Mouse (Mus musculus): ENCODE results near the gene Paqr8. TPM values are rescaled to one million over a fixed set of nuclear protein-coding genes. Genes with fewer than 3 reads are reported as not detected.

Gene Paqr8
- total and polyA plus RNA-seq, 2 experiments from 2014 or later = 1.1 to 8.7 TPM

DNA sequence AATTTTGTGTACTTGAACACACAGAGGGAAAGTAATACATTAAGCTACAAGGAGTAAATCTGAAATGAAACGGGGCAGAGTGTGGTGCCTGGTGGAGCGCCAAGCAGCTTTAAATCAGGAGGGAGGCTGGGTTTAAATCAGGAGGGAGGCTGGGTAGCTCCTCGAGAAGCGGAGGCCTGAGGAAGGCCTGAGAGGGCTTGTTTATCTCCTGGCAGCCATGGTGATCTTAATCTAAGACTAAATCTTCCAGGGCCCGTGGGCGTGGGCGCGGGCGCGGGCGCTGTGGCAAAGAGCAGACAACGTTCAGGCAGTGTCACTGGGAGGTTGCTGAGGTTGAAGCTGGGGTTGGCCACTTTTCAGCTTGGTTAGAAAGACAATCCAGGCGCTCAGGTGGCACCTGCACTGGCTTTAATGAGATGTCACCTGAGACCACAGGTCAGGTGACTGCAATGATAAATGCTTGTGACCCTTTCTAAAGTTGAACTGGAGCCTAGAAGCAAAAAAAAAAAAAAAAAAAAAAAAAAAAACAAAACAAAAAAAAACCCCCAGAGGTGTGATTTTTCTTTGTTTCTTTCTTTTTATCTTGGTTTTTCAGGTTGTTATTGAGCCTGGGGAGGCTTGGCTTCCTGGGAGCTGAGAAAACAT, 22.2 kb downstream of the Paqr8 start:
- H3K36me3 ChIP-seq (replicated peaks; ENCODE audit: control insufficient read depth, insufficient read depth, low read length) = no peaks in the 10 kb centered on the region
- DNase-seq (ENCODE audit: low spot score) (no peak), ATAC-seq (ENCODE audit: insufficient read depth, low read depth) (no peak)
- TF ChIP-seq EP300 (IDR thresholded peaks at IDR 0.05; ENCODE audit: low read depth) (no peak), CTCF (IDR thresholded peaks at IDR 0.05; ENCODE audit: low read depth) (no peak)
- no peaks in the 10 kb centered on the region for H3K4me1 ChIP-seq (ENCODE audit: control insufficient read depth, insufficient read depth)
- no peak overlapping the region for H3K9ac ChIP-seq (replicated peaks; ENCODE audit: low read depth, low read length)
- H3K9me3 ChIP-seq (replicated peaks; ENCODE audit: control insufficient read depth, low read length) = no peaks in the 10 kb centered on the region
- no peak overlapping the region for H3K4me3 ChIP-seq (ENCODE audit: low read depth, low read length)
- H3K27me3 ChIP-seq (ENCODE audit: control insufficient read depth, insufficient read depth, low read length) = no peaks in the 10 kb centered on the region
- WGBS = 63% methylated on average over 13 of the region's 13 CpGs
- no peak overlapping the region for H3K4me2 ChIP-seq (ENCODE audit: low read depth, low read length)
- H3K27ac ChIP-seq (ENCODE audit: low read depth) = no peak overlapping the region

DNA sequence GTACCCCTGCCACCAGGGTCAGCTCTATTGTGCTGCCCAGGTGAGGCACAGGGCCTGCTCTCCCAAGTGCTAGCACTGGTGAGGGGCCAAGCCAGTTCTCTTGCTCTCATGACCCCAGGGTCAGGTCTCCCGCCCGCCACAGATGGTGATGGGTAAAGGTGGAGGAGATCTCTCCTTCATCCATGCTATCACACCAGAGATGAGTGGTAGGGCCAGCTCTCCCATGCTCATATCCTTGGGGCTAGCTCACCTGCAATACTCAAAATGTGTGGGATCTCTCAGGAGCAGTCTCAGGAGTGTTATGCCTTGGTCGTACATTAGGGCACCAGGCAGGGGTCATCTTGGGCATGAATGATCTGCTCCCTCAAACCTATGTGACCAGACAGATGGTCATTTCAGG, 24.4 kb downstream of the Paqr8 start:
- Histone ChIP-seq H3K9ac (replicated peaks; ENCODE audit: low read depth, low read length) (no peak overlapping the region), H3K27me3 (ENCODE audit: control insufficient read depth, insufficient read depth, low read length) (no peaks in the 10 kb centered on the region), H3K36me3 (replicated peaks; ENCODE audit: control insufficient read depth, insufficient read depth, low read length) (no peaks in the 10 kb centered on the region), H3K9me3 (replicated peaks; ENCODE audit: control insufficient read depth, low read length) (no peaks in the 10 kb centered on the region), H3K4me2 (ENCODE audit: low read depth, low read length) (no peak overlapping the region), H3K27ac (ENCODE audit: low read depth) (no peak overlapping the region), H3K4me3 (ENCODE audit: low read depth, low read length) (no peak overlapping the region), H3K4me1 (ENCODE audit: control insufficient read depth, insufficient read depth) (no peaks in the 10 kb centered on the region)
- TF ChIP-seq CTCF (IDR thresholded peaks at IDR 0.05; ENCODE audit: low read depth) = no peak
- no peak for TF ChIP-seq EP300 (IDR thresholded peaks at IDR 0.05; ENCODE audit: low read depth)
- DNase-seq (ENCODE audit: low spot score) = no peak
- ATAC-seq (ENCODE audit: insufficient read depth, low read depth) = no peak
- WGBS = 93% methylated on average over 3 of the region's 3 CpGs

DNA sequence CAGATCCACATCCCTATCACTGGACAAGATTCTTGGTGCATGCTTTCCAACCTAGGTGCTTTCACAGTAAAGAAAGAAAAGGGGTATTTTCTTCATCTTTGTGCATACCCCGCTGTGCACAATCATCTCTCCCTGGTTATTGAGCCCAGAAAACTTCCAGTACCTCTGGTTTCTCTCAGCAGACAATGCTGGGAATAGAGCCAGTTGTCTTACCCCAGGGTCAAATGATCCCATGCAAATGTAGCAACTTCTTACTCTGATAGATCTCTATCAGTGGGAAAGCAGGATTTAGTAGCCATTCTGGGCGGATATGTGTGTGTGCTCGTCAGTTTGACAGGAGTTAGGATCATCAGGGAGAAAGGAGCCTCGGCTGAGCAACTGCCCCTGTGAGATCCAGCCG, 25.2 kb downstream of the Paqr8 start:
- Histone ChIP-seq H3K27me3 (ENCODE audit: control insufficient read depth, insufficient read depth, low read length) (no peaks in the 10 kb centered on the region), H3K9ac (replicated peaks; ENCODE audit: low read depth, low read length) (no peak overlapping the region), H3K36me3 (replicated peaks; ENCODE audit: control insufficient read depth, insufficient read depth, low read length) (no peaks in the 10 kb centered on the region), H3K9me3 (replicated peaks; ENCODE audit: control insufficient read depth, low read length) (no peaks in the 10 kb centered on the region), H3K27ac (ENCODE audit: low read depth) (no peak overlapping the region), H3K4me1 (ENCODE audit: control insufficient read depth, insufficient read depth) (no peaks in the 10 kb centered on the region), H3K4me2 (ENCODE audit: low read depth, low read length) (no peak overlapping the region), H3K4me3 (ENCODE audit: low read depth, low read length) (no peak overlapping the region)
- ATAC-seq (ENCODE audit: insufficient read depth, low read depth) (no peak), DNase-seq (ENCODE audit: low spot score) (no peak)
- TF ChIP-seq CTCF (IDR thresholded peaks at IDR 0.05; ENCODE audit: low read depth) (no peak), EP300 (IDR thresholded peaks at IDR 0.05; ENCODE audit: low read depth) (no peak)
- 74% methylated on average over 5 of the region's 5 CpGs for WGBS

DNA sequence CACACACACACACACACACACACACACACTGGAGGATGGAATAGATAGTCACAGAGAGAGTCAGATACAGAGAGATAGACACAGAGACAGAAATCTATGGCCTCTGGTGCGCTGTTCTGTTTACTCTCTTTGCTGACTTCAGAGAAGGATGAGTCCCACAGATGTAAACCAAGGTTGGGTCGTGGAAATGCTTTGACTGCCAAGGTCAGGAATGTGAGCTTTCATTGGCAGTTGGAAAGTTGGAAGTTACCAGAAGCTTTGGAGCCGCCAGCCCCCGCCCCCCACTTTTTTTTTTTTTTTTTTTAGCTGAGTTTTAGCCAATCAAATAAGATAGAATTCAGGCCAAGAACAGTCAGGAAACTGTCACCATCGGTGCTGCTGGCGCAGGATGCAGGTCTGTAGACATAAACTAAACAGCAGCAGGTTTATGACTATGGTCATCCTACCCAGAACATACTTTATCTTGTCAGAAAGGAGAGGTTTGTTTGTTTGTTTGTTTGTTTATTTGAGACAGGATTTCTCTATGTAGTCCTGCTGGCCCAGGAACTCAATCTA, 27.2 kb downstream of the Paqr8 start:
- H3K27ac ChIP-seq (ENCODE audit: low read depth) = no peak overlapping the region
- ATAC-seq (ENCODE audit: insufficient read depth, low read depth) (no peak), DNase-seq (ENCODE audit: low spot score) (no peak)
- no peak overlapping the region for H3K9ac ChIP-seq (replicated peaks; ENCODE audit: low read depth, low read length)
- TF ChIP-seq CTCF (IDR thresholded peaks at IDR 0.05; ENCODE audit: low read depth) = no peak
- TF ChIP-seq EP300 (IDR thresholded peaks at IDR 0.05; ENCODE audit: low read depth) = no peak
- 74% methylated on average over 6 of the region's 6 CpGs for WGBS
- H3K27me3 ChIP-seq (ENCODE audit: control insufficient read depth, insufficient read depth, low read length) = no peaks in the 10 kb centered on the region
- H3K4me1 ChIP-seq (ENCODE audit: control insufficient read depth, insufficient read depth) = peaks cover 4% of the 10 kb centered on the region
- no peaks in the 10 kb centered on the region for H3K9me3 ChIP-seq (replicated peaks; ENCODE audit: control insufficient read depth, low read length)
- no peak overlapping the region for H3K4me2 ChIP-seq (ENCODE audit: low read depth, low read length)
- H3K4me3 ChIP-seq (ENCODE audit: low read depth, low read length) = no peak overlapping the region
- no peaks in the 10 kb centered on the region for H3K36me3 ChIP-seq (replicated peaks; ENCODE audit: control insufficient read depth, insufficient read depth, low read length)

DNA sequence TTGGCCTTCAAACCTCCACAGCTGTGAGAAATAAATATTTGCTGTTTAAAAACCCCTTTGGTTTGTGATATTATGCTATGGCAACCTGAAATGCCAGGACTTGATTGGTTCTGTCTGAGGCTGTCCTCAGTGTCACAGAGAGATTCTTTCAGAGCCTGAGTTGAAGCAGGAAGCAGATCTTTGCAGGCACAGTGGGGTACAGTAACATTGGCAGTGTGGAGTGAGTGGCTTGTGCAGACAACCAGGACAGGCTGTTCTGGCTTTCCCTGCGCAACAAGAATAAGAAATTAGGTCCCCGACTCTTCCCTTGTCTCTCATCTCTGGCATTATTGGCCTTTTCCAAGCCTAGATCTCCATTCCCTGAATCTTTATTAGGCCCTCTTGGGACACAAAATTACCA, 29.3 kb downstream of the Paqr8 start:
- no peak overlapping the region for H3K9ac ChIP-seq (replicated peaks; ENCODE audit: low read depth, low read length)
- DNase-seq (ENCODE audit: low spot score) (no peak), ATAC-seq (ENCODE audit: insufficient read depth, low read depth) (no peak)
- H3K4me2 ChIP-seq (ENCODE audit: low read depth, low read length) = no peak overlapping the region
- TF ChIP-seq CTCF (IDR thresholded peaks at IDR 0.05; ENCODE audit: low read depth) (no peak), EP300 (IDR thresholded peaks at IDR 0.05; ENCODE audit: low read depth) (no peak)
- 82% methylated on average over 2 of the region's 2 CpGs for WGBS
- no peak overlapping the region for H3K4me3 ChIP-seq (ENCODE audit: low read depth, low read length)
- no peaks in the 10 kb centered on the region for H3K27me3 ChIP-seq (ENCODE audit: control insufficient read depth, insufficient read depth, low read length)
- H3K36me3 ChIP-seq (replicated peaks; ENCODE audit: control insufficient read depth, insufficient read depth, low read length) = no peaks in the 10 kb centered on the region
- H3K9me3 ChIP-seq (replicated peaks; ENCODE audit: control insufficient read depth, low read length) = no peaks in the 10 kb centered on the region
- peaks cover 9% of the 10 kb centered on the region for H3K4me1 ChIP-seq (ENCODE audit: control insufficient read depth, insufficient read depth)
- H3K27ac ChIP-seq (ENCODE audit: low read depth) = no peak overlapping the region

DNA sequence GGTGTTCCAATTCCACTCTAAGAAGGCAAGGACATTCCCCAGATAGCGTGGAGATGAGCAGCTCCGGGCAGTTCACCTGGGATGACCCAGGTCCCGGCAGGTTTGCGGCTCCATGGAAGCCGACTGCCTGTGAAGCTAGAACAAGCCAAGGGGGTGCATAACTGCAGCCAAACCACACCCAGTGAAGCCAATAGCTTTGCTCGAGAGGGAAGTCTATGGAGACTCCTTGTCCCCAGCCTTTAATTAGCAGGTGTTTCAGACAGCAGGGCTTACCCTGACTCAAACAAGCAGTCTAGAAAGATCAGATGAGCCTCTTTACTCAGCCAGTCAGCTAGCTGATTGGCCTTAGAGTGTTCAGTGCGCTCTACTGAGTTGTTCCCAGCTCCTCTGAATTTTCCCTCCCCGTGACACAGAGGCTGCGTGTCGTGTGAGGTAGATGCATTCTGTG, 30.7 kb downstream of the Paqr8 start:
- Histone ChIP-seq H3K4me1 (ENCODE audit: control insufficient read depth, insufficient read depth) (peaks cover 9% of the 10 kb centered on the region), H3K9ac (replicated peaks; ENCODE audit: low read depth, low read length) (no peak overlapping the region; the same call in 1 of the 2 replicates), H3K27me3 (ENCODE audit: control insufficient read depth, insufficient read depth, low read length) (no peaks in the 10 kb centered on the region), H3K36me3 (replicated peaks; ENCODE audit: control insufficient read depth, insufficient read depth, low read length) (no peaks in the 10 kb centered on the region), H3K27ac (ENCODE audit: low read depth) (no peak overlapping the region), H3K9me3 (replicated peaks; ENCODE audit: control insufficient read depth, low read length) (no peaks in the 10 kb centered on the region), H3K4me3 (ENCODE audit: low read depth, low read length) (no peak overlapping the region), H3K4me2 (ENCODE audit: low read depth, low read length) (no peak overlapping the region)
- TF ChIP-seq CTCF (IDR thresholded peaks at IDR 0.05; ENCODE audit: low read depth) (no peak), EP300 (IDR thresholded peaks at IDR 0.05; ENCODE audit: low read depth) (no peak)
- 72% methylated on average over 10 of the region's 10 CpGs for WGBS
- DNase-seq (ENCODE audit: low spot score) (no peak), ATAC-seq (ENCODE audit: insufficient read depth, low read depth) (peak; percentile 30; the same call in 1 of the 2 replicates)

All from heart, postnatal 0 days (tissue).